Mouse (Mus musculus) embryo, embryonic 10 days (tissue): ENCODE measurements around the gene Itga5.

Experiments
- DNase-seq: peaks from one replicate; pipeline ENCODE4 v3.0.0-alpha.2; 2015; ENCODE audit warnings: low spot score

Gene Itga5

DNA sequence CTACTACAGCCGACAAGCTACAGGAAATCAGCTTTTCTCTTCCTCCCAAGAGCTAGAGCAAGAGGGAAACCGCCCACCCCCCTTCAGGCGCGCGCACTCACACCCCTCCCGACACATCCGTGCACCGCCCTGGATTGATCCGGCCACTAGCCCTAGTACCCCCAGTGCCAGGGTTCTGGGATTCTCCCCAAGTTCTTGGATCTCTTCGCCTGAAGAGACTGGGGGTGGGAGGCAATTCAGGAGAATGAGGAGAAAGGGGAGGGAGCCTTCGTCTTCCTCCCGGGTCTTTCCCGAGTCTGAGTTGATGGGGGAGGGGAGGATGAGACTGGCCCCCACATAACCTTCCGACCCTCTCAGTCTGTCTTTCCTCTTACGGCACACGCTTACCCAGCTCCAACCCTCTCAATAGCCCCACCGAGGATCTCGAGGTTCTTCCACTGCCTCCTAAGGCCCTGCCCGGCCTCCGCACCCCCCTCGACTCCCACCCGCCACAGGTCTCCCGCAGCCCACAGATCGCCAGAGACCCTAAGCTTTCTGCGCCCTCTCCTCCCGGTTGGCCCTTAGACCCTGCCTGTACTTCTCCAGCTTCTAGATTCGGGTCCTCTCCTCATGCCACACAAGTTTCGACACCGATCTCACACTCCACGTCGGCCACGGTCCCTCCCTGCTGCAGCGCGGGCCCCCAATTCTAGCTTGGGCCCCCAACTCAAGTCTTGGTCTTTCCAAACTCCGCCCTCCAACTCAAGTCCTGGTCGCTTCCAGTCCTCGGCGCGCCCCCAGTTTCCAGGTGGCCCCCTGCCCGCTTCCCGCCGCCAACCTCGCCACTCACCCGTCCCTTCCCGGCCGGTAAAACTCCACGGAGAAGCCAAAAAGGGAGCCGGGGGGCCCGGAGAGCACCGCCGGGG, 840 bp downstream of the Itga5 start:
- peak; percentile 57 for DNase-seq

DNA sequence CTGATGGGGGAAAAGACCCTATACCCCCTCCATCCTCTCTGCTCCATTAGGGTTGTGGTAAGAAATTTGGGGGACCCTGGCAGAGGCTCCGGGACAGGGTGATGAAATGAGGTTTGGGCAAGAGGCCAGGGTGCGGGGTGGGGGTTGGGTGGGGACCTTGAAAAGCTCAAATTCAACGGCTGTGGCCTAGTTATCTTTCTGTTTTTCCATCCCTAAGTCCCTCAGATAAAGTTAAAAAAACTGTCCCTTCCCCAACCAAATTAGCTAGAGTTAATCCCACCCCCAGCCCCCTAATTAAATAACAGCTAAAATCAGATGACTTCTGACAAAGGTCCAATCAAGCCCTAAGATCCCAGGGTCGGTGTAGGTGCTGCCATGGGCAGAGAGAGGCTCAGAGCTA, 1.8 kb downstream of the Itga5 start:
- DNase-seq, result no peak

DNA sequence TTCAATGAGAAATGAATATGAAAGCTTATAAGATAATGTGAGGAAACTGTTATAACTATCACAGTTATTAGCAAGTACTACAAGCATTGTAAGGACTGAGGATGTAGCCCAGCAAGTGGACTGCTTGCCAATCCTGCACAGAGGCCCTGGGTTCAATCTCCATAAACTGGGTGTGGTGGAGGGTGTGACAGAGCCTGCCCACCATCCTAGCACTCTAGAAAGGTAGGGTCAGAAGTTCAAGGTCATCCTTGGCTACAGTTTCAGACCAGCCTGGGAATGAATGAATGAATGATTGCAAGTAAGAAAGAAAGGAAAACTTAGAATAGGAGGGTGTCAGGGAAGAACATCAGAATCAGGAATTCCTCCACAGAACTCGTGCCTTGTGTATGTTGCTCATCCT, 2.8 kb downstream of the Itga5 start:
- no peak for DNase-seq

DNA sequence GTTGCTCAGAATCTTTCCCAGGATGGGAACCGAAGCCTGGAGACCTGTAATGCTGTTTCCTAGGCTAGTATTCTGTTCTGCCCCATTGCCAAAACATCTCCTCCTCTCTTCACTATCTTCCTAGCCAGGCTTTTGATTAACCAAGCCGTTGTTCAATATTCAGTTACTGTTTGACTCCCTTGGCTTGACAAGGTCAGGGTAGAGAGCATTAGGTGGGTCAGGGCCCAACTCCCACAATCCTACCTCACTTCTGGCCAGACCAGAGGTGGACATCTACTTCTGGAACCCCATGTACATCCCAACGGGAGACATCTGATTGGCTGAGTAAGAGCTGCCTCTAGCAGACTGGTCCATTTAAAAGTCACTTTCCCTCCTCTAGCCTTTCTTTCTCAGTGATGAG, 3.6 kb downstream of the Itga5 start:
- DNase-seq, result no peak

DNA sequence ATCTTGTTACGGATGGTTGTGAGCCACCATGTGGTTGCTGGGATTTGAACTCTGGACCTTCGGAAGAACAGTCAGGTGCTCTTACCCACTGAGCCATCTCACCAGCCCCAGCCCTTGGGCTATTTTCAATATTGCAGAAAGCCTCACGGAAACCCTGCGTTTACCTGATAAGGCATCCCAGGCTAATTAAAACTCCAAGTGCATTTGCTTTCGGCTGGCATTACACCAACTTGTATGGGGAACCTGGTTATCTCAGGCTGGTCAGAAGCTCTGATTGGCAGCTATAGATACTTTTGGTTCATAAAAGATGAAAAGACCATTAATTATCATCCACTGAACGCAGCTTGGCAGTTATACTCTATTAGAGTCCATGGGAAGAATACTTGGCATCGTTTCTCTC, 4.2 kb downstream of the Itga5 start:
- DNase-seq, result no peak

DNA sequence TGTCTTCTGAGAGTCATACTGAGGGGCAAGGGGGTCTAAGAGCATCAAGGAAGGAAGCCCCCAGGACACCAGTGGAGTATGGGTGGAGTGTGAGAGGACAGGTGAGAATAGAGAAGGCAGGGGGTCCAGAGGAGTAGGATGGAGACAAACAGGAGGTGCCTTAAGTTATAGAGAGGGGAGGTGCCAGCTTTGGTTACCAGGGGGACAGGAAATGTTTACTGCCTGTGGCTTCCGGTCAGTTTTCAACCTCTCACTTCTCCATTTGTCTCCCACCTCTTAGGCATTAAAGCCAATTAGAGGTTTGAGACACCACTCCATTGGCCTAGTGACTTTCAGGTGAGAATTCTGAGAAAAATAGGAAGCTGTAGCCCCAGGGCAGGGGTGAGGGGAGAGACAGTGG, 5.3 kb downstream of the Itga5 start:
- no peak for DNase-seq

DNA sequence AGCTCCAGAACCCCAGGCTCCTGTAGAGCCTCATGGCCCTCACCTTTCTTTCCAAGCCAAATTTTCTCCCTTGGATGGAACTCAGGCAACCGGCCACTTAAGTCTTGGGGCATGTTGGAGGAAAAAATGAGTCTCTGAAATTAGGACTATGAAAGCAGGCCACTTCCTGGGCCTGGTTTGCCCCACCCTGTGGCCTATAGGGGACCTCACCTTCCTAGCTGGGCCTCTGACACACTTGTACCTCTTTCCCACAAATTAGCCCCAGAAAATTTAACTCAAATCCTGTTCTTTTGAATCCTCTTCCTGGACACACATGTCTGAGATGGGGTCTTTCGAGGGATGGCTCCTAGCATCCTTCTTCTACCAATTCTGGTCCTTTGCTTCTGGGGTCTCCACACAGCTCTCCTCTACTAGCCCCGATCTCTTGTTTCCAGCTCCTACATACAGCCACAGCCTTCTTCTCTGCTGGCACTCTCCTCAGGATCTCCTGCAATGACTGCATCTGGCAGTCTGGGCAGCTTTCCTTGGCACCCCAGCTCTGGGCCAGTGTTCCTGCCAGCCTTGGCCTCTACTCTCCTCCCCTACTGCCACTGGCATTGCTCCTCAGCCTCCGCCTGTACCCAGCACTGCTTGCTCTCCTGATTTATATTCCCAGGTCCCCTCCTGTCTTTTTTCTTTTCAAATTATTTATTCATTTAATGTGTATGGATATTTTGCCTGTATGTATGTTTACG, 6.5 kb downstream of the Itga5 start:
- DNase-seq, result no peak

DNA sequence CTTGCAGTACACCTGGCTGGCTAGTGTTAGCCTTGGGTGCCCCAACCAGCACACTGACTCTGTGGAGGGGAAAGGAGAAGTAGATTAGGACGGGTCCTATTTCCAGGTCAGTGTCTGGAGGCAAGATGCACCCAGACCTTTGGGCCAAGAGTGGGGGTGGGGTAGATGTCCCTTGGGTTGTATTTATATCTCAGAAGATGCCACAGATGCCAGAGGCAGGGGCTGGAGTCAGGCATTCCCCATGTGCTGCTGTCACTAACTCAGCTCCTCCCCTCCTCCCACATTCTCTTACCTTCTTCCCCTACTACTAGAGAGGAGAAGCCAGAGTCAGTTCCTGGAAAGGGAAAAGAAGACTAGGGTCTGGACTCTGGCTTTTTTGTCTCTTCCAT, 7.4 kb downstream of the Itga5 start:
- no peak for DNase-seq

DNA sequence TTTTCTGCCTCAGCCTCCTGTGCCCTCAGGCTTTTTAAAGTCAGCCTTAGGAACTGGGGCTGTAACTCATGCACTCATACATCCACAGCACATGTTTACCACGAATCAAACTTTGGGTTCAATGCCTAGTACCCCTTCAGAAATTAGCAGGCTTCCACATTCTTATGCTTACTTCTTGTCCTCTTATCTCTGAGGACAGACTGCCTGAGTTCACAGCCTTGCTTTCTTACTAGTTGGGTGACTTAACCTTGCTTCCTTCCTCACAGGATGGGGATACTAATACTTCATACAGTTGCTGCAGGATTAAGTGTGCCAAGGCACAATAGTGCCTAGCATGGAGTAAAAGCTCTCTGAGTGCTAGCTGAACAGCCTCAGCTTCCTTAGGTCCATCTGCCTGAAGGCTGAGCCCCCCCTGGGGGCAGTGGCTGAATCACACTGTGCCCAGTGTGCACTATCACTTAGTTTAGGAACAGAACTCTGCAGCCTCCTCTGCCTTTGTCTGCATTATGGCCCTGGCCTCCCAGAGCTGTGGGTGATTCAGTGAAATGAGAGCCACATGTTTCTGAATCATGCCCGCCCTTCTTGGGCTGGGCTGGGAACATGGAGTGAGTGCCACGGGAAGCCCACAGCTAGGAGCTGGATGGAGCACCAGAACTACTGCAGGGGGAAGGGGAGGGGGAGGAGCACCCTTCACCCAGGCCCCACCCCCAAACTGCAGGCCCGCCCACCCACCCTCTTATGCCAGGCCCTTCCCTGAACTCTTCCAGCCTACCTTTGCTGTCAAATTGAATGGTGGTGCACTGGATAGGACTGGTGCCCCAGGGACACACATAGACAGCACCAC, 8.1 kb downstream of the Itga5 start:
- DNase-seq, result no peak

DNA sequence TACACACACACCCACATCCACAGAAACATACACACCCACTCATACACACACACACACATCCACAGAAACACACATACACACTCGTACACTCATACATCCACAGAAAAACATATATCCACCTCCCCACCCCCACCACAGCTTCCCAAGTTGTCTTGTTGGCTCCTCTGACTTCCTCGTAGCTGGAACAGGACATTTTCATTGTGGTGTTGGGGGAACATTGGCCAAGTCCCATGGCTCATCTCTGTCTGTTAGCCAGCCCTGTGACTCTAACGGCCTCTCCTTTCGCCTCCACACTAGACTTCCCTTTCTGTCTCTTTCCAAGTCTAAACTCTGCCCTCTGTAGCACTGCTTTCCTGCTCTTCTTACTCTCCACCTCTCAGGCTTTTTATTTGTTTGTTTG, 8.7 kb downstream of the Itga5 start:
- DNase-seq, result no peak

DNA sequence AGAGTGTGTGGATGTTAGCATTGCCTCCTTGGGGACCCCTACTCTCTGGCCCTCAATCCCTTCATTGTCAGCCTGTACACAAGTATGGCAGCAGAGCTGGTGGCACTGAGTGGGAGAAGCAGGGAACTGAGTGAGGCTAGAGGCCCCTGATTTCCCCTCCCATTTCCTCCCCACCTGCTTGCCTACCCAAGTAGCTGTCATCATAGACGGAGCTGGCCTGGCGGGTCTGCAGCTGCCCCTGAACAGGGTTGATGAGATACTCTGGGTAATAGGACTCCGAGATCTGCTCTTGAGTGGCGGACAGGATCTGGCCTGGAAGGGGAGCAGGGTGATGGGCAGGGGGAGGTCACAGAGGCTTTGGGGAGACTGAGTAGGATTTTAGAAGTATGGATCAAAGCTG, 10.4 kb downstream of the Itga5 start:
- DNase-seq, result no peak

DNA sequence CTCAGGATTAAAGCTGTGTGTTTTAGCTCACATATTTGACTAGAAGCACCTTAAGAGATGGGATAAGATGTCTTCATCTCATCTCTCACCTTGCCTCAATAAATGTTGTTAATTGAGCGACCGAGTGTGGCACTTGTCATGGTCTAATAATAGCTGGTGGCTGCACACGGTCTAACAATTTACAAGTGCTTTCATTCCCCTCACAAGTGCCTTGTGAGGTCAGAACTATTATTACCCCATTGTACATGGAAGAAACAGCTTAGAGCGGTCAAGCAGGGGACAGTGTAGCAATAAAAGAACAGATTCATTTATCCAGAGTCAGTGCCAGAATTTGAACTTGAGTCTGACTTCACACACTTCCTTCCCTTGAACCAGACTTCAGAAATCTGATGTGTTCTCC, 11.1 kb downstream of the Itga5 start:
- DNase-seq, result no peak

DNA sequence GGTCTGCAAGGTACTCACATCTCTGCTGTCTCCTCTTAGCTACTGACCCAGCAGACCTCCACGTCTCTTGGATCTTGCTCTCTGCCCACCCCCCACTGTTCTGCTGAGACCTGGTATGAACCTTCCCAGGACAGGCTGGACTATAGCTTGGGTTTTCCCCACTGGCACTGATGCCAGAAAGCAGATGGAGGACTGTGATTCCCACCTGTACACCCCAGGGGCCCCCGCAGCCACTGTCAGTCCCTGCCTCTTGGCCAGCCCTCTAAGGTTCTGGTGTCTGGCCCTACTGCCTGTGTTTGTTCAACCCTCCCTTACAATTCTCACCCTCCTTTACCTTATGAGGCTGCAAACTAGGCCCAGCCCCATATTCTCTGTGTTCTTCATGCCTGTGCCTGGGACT, 11.9 kb downstream of the Itga5 start:
- no peak for DNase-seq

DNA sequence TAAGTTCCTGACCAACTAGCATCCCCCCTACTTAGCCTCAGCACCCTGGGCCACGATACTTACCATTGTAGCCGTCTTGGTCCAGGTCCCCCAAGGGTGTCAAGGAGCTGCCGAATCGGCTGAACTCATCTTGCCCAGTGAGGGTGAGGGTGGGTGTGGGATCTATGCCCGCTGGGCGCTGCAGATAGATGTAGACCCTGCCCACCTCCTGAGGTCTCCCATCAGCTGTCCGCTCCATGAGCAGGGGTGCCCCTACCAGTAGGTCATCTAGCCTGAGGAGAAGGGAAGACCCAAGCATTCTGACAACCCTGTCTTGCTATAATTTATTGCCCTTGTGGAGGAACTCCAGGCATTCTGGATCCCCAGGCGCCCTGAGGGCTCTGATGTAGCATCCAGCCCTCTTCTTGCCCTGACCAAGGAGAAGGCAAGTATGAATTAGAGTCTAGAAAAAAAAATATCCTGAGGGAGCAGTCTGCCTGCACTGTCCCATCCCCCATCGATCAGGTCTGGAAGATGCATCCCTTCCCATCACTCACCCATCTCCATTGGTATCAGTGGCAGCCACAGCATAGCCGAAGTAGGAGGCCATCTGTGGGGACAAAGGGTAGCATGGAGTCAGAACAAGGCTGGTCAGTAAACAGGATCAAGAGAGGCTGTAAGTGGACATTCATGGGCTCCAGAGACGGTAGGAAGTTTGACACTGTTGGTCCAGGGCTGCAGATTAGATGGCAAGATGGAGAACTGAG, 12.9 kb downstream of the Itga5 start:
- DNase-seq, result no peak

DNA sequence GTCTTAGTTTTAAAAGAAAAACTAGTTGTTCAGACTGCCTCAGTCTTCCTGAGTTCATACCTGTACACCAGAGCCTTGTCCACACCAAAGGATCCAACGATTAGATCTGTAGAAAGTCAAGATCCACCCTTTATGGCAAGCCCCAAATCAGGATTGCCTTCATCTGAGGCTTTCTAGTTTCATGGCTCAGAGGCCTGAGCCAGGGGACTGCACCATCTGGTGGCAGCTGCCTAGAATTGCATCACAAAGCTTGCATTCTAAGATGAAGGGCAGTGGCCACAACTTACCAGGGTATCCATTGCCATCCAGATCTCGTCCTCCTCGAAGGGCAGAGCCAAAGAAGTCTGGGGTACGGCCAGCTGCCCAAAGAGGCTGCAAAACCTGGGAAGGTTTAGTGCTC, 13.7 kb downstream of the Itga5 start:
- peak; percentile 82 for DNase-seq

DNA sequence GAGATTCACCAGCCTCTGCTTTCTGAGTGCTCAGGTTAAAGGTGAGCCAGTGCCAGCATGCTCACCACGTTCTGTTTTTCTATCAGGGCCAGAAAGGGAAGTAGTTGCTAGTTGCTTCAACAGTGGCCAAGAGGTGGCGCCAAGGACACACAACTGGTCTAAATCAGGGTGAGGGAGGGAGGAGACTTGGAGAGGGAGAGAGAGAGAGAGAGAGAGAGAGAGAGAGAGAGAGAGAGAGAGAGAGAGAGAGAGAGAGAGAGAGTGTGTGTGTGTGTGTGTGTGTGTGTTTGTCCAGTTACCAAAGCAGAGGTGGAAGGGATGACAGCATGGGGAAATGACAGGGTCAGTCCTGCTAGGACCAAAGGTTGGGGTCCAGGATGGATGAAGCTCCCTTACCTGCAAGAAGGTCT, 19.3 kb downstream of the Itga5 start:
- peak; percentile 86 for DNase-seq

DNA sequence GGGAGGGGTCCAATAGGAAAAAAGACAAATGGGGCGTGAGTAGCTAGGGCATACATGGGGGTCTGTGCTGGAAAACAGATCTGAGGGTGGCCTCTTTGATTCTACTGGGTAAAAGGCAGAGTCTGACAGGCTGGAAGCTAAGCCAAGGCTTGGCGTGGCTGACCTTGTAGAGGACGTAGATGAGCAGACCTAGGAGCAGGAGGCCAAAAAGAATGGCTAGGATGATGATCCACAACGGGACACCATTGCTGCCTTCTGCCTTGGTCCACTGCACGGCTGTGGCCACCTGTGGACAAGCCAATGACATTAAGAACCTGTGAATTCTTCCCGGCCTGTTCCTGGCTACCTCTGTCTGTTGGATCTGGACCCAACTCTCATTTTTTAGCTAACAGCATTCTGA, 20.8 kb downstream of the Itga5 start:
- DNase-seq, result no peak

DNA sequence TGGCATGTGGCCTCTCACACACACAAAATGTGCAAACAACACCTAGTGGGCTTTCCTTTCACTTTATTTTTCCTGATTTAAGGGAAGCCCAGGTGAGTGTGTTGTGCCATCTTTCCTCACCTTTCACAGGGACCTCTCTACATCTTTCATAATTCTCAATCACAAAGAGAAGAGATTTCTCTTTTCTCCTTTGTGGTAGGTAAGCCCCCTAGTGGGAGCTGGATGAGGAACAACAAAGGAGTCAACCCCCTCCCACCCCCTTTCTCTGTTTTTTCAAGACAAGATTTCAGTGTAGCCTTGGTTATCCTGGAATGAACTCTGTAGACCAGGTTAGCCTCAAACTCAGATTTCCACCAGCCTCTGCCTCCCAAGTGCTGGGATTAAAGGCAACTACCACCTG, 23.0 kb downstream of the Itga5 start:
- DNase-seq, result no peak

DNA sequence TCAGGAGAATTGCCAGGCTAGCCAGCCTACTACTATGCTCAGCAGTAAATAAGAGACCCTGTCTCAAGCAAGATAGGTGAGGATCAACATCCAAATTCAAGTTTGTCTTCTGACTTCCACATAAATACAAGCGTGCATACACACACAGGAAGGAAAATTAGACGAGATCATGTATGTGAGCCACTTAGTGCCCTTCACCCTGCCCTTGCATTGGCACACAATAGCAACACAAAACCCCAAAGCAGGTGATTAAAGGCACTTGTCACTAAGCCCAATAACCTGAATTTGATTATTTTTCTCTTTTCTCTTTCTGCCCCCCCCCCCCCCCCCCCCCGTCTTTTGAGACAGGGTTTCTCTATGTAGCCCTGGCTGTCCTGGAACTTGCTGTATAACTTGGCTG, 23.6 kb downstream of the Itga5 start:
- DNase-seq, result no peak

DNA sequence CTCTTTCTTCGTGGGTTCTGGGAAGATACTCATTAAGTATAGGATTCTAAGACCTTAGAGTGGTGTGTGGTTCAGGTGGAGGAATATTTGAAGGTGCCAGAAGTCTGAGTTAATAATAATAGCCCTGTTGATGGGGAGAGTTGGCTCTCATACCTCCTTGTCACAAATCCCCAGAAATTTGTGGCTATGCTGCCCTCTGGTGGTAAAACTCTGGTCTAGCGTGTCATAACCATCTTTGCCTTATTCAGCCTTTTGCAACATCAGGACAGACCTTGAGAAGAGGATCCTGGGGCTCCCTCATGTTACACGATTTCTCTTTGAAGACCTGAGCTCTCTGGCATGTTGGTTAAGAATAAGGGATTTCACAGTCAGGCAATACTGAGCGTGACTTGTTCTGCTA, 24.1 kb downstream of the Itga5 start:
- DNase-seq, result peak; percentile 88

DNA sequence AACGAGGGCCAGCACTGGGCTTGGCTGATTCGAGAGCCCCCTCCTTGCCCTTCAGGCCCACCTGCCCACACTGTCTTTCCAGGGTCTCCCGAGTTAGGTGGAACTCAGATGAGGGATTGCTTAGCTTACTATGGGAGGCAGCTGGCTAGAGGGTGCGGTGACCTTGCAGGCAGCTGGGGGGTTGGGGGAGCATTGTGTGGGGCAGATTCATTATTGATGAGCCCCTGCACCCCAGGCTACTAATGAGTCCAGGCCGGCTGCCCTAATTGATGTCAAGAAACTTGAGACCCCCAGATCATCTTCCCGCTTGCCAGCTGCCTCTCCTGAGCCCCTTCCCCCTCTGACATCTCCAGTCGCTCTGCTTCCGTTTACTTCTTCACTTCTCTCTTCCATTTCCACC, 25.0 kb downstream of the Itga5 start:
- no peak for DNase-seq

DNA sequence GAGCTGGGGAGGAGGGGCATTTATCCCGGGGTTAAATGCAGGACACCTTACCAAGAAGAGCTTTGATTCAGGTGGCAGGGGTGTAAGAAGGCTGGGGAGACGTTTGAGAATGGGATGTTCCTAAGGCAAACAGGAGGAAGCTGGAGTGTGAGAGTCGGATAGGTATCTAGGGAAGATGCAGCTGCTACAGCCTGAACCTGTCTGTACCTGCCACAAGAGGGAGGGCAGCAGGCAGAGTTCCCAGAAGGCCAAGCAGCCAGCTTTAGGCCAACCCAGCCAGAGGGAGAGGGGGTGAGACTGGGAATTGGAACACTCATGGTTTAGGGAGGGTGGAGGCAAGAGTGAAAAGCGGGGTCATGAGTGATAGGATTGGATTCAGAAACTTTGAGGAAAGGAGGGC, 25.8 kb downstream of the Itga5 start:
- no peak for DNase-seq
